Mouse (Mus musculus) liver, embryonic 14.5 days (tissue): Measurements from ENCODE around the gene Dnajc6.

Experiments
- CTCF ChIP-seq: IDR thresholded peaks from 2 replicates; pipeline ENCODE4 v1.5.1; 2016; ENCODE audit warnings: antibody characterized with exemption, low read depth, control low read depth
- EP300 ChIP-seq: IDR thresholded peaks from 2 replicates; pipeline ENCODE4 v1.6.1; 2016; ENCODE audit warnings: antibody characterized with exemption, low read depth

DNA sequence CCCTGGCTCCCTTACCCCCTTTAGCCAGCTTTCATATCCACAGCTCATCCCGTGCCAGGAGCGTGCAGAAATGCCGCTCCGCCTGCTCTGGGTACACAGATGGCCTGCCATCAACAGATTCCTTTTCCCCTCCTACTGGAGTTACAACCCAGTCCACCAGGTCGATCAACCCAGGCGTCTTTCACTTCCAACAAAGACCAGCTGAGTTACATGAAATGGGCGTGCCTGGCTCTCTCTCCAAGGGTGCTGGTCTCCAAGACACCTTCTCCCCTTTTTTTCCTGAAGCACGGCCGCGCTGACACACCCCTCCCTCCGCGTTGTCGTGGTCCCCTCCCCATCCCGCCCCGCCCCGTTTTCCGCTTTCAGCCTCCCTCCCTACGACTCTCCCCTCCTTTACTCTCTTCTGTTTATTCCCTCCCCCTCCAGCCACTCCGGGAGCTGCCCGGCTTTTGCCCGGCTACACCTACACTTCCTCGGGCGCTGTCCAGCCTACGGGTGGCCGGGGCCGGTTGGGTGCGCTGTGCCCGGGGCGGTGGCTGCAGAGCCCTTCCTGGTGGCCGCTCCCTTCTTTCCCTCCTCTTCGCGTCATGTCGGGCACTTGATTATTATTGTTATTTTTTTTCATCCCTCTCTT lies 53.6 kb downstream of the Dnajc6 start:
- TF ChIP-seq CTCF (no peak), EP300 (no peak)
